Mouse (Mus musculus) cerebellum, adult 2 months (tissue): Measurements from ENCODE around the gene Taok3.

Source experiments
- CTCF ChIP-seq: fragments of 200-500 bp; IDR thresholded peaks from 2 replicates; pipeline ENCODE4 v1.5.1; 2011; ENCODE audit warnings: low read depth, mild to moderate bottlenecking, control low read depth, low read length, moderate library complexity, borderline replicate concordance; ENCODE audit not compliant: insufficient read depth
- POLR2A ChIP-seq: fragments of 200-500 bp; IDR thresholded peaks from 2 replicates; pipeline ENCODE4 v1.6.1; 2011; ENCODE audit warnings: low read length, control low read depth, borderline replicate concordance; ENCODE audit not compliant: insufficient read depth

- TF ChIP-seq CTCF (no peak), POLR2A (no peak)
These were observed 17.7 kb downstream of the Taok3 start for GRCm38 (mm10) chr5:117137594-117137993.
